Mouse (Mus musculus) erythroblast, embryonic 14.5 days (primary cell): ENCODE results near the gene Bad. TPM values are rescaled to one million over a fixed set of nuclear protein-coding genes. Genes with fewer than 3 reads are reported as not detected.

Source experiments
- H3K27me3 ChIP-seq: 2 replicates; pipeline ENCODE4 v1.6.1; 2012; ENCODE audit warnings: inconsistent platforms; ENCODE audit not compliant: control insufficient read depth
- H3K36me3 ChIP-seq: 2 replicates; pipeline ENCODE4 v1.6.1; 2012; ENCODE audit warnings: mild to moderate bottlenecking, inconsistent platforms; ENCODE audit not compliant: control insufficient read depth
- H3K4me1 ChIP-seq: 2 replicates; pipeline ENCODE4 v1.6.1; 2012; ENCODE audit warnings: inconsistent platforms; ENCODE audit not compliant: control insufficient read depth
- H3K4me3 ChIP-seq: replicated peaks from 2 replicates; pipeline ENCODE3; 2012; ENCODE audit warnings: moderate library complexity, mild to moderate bottlenecking, inconsistent platforms
- H3K9me3 ChIP-seq: 2 replicates; pipeline ENCODE4 v1.6.1; 2012; ENCODE audit warnings: low read length, inconsistent platforms, mixed read lengths; ENCODE audit not compliant: control insufficient read depth
- GATA1 ChIP-seq: IDR thresholded peaks from 2 replicates; pipeline ENCODE4 v1.6.1; 2012; ENCODE audit warnings: low read length, inconsistent platforms, mixed read lengths
- TAL1 ChIP-seq: IDR thresholded peaks from 3 replicates; pipeline ENCODE4 v1.6.1; 2012; ENCODE audit warnings: low read length, inconsistent platforms, mixed read lengths
- polyA plus RNA-seq: library from polyadenylated mRNA; stranded (reverse); fragments of >175 nt; gene quantifications from 2 replicates; pipeline ENCODE4 v1.2.3, GENCODE M21; 2012

The Bad gene
- polyA plus RNA-seq, 1 experiment: 6.1 TPM

DNA sequence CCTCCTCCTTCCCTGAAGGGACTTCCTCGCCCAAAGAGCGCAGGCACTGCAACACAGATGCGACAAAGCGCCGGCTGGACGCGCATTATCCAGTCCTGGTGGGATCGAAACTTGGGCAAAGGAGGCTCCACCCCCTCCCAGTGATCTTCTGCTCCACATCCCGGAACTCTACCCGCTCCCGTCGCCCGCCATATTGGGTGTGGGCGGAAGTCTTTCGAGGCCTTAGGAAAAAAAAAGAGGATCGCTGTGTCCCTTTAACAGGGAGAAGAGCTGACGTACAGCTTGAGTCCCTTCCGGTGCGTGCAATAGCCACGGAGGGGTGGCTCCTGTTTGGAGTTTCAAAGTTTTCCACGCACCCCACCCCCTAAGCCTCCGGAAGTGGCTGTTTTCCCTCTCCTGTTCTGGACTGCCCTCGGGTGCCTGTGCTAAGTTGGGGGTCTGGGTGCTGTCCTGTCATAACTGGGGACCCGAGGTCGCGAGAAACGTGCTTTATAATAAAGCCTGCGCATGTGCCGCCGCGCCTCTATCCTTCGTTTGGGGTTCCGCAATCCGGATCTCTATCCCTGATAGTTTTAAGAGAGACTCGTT is 9.8 kb downstream of the Bad start:
- Histone ChIP-seq H3K27me3 (no peaks in the 10 kb centered on the region), H3K9me3 (no peaks in the 10 kb centered on the region), H3K4me3 (peak overlapping the region; percentile 72), H3K36me3 (peaks cover 27% of the 10 kb centered on the region), H3K4me1 (peaks cover 54% of the 10 kb centered on the region)
- no peak for TF ChIP-seq TAL1
- no peak for TF ChIP-seq GATA1

DNA sequence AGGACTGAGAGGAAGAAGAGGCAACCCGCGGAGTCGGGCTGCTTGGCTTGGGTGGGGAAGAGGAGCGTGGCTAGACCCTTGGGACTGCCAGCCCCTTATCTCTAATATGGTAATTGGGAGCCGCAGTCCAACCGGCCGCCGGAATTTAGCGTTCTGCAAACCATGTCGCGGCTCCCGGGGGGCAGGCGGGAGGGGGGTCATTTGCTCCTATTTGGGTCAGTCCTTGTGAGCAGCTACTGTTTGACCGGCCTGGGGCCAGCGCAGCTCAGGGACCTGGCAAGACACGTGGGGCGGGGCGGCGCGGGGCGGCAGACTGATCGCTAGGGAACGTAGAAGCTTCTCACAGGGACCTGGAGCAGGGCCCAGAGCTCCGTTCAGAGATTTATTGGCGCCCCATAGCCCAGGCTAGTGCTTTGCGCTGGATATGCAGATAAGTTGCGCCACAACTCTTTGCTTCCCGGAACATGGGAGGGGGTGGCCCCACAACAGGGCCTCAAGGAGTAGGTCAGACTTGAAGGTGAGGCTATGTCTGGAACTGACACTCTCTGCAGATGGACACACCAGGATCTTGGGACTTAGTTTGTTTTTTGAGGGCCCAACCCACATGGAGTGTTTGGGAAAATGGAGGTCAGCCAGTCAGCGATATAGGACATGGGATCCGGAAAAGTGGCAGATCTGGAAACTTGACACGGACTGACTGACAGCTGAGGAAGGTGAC is 10.5 kb downstream of the Bad start:
- H3K4me1 ChIP-seq: peaks cover 53% of the 10 kb centered on the region
- H3K9me3 ChIP-seq: no peaks in the 10 kb centered on the region
- H3K27me3 ChIP-seq: no peaks in the 10 kb centered on the region
- peak overlapping the region; percentile 72 for H3K4me3 ChIP-seq
- H3K36me3 ChIP-seq: peaks cover 24% of the 10 kb centered on the region
- no peak for TF ChIP-seq TAL1
- no peak for TF ChIP-seq GATA1

DNA sequence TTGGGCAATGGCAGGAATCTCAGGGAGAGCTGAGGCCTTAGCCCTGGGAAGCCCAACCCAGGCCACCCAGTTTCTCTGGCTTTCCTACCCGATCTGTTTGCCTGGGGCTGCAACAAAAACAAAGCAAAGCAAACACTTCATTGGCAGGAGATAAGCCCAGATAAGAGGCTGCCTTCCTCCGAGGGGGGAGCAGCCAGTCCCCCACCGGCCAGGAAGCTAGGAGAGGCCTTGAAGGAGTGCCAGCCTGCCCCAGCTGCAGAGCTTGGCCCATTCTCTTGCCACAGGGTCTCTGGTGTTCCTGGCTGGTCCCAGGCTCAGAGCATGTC is 11.0 kb downstream of the Bad start:
- Histone ChIP-seq H3K9me3 (no peaks in the 10 kb centered on the region), H3K36me3 (peaks cover 27% of the 10 kb centered on the region), H3K4me3 (peak overlapping the region; percentile 72), H3K27me3 (no peaks in the 10 kb centered on the region), H3K4me1 (peaks cover 52% of the 10 kb centered on the region)
- TF ChIP-seq GATA1 (peak; percentile 34; the same call in 1 of the 2 replicates), TAL1 (no peak)

DNA sequence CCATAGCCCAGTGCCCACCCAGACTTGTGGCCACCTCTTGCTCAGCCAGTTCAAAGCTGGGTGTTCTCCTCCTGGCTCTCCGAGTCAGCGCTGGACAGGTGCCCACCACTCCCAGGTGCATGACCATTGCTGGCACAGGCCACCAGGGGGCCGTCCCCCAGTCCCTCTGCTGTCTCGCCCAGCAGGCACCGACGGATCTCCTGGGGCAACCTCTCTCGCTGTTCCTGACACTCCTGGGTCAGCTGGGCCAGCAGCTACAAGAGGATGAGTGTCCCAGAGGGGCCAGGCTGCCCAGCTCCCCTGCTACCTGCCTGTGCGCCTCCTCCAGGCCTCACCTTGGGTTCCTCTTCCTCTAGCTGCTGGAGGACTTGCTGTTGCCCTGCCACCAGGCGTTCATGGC is 12.4 kb downstream of the Bad start:
- no peaks in the 10 kb centered on the region for H3K27me3 ChIP-seq
- TF ChIP-seq TAL1 (no peak), GATA1 (no peak)
- no peak overlapping the region for H3K4me3 ChIP-seq
- peaks cover 31% of the 10 kb centered on the region for H3K36me3 ChIP-seq
- no peaks in the 10 kb centered on the region for H3K9me3 ChIP-seq
- peaks cover 49% of the 10 kb centered on the region for H3K4me1 ChIP-seq

DNA sequence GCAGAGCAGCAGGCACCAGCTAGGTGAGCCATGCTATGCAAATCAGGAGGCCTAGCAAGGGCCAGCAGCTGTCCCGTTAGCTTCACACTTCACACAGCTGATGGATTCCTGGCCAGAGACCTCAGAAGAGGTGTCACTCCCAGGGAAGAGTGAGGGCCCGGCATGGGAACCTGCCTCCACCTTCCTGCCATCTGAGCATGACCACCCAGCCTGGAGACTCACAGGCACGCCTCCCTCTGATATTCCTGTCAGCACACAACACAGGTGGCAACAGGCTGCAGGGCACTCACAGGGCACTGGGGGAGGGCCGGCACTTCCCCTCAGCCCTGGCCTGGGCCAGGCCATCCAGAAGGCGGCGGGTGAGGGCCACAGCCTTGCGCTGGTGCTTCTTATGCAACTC is 13.8 kb downstream of the Bad start:
- Histone ChIP-seq H3K4me3 (no peak overlapping the region), H3K4me1 (peaks cover 35% of the 10 kb centered on the region), H3K9me3 (no peaks in the 10 kb centered on the region), H3K27me3 (no peaks in the 10 kb centered on the region), H3K36me3 (peaks cover 35% of the 10 kb centered on the region)
- TF ChIP-seq TAL1 (no peak), GATA1 (no peak)

DNA sequence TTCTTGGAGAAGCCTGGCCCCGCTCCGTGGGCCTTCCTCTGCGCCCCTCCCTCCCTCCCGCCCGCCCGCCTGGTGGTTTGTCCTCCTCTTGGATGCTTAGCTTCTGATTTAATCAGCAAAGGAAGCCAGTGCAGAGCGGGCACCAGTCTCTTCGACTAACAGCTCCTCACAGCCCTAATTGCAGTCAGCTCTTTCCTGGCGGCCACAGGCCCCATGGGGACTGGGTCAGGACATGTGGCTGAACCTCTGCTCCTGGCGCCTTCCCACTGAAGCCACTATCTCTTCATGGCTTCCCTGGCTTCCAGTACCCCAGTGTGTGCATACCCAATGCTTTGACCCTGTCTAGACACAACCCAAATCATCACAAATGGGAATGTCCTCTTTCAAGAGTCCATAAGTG is 14.8 kb downstream of the Bad start:
- H3K4me3 ChIP-seq: no peak overlapping the region
- no peaks in the 10 kb centered on the region for H3K27me3 ChIP-seq
- H3K4me1 ChIP-seq: peaks cover 24% of the 10 kb centered on the region
- H3K9me3 ChIP-seq: no peaks in the 10 kb centered on the region
- TF ChIP-seq TAL1 (no peak), GATA1 (no peak)
- H3K36me3 ChIP-seq: peaks cover 35% of the 10 kb centered on the region

DNA sequence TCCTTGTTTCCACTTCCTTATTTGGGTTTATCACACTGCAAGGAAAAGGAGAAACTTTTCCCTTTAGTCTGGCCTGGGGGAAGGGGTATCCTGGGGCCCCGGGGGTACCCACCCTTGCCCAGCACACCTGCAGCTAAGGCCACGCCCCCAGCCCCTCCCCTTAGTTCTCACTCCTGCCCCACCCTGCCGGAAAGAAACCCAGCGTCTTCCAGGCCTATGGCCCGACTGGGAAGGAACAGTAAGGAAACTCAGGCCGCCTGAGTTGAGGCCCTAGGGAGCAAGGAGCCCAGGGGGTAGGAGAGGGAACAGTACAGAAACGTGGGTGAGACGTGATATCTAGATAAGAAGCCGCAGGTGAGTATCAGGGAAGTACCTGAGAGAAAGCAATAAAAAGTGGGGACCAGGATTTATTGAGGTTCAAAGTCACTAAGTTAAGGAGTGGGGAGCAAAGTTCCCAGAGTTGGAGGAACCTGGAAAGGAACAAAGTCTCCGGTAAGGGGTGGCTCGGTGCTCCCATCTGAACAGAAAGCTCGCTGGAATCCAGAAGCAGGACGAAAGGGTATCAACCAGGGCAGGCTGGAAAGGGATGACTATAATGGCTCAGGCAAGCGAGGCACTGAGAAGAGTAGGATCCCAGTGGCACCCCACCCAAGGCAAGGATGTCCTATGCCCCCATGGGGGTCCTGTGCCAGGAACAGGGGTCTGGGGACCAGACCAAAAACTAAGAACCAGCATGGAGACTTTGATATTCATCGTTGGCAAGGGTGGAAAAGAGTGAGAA is 27.0 kb downstream of the Bad start:
- Histone ChIP-seq H3K4me1 (peaks cover 79% of the 10 kb centered on the region), H3K36me3 (peaks cover 5% of the 10 kb centered on the region; the same call in 1 of the 2 replicates), H3K4me3 (peak overlapping the region; percentile 70), H3K9me3 (no peaks in the 10 kb centered on the region), H3K27me3 (peaks cover 20% of the 10 kb centered on the region)
- TF ChIP-seq TAL1 (no peak), GATA1 (no peak)

DNA sequence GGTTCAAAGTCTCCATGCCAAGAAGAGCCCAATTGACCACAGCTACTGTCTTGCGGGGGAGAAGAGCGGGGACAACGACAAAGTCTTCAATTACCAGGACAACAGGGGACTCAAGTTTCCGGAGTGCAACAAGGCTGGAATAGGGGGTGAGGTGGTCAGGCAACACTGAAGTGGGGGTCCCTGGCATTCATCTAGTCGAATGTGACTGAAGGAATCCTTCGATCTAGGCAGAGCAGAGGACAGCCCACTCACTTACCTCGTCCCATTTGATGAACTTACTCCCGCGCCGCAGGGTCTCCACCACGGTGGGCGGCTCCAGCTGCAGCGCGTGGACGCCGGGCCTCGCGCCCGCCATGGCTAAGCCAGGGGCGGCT is 27.6 kb downstream of the Bad start:
- TF ChIP-seq TAL1: no peak
- TF ChIP-seq GATA1: no peak
- Histone ChIP-seq H3K9me3 (no peaks in the 10 kb centered on the region), H3K4me3 (peak overlapping the region; percentile 70), H3K27me3 (peaks cover 20% of the 10 kb centered on the region), H3K36me3 (peaks cover 2% of the 10 kb centered on the region; the same call in 1 of the 2 replicates), H3K4me1 (peaks cover 83% of the 10 kb centered on the region)

DNA sequence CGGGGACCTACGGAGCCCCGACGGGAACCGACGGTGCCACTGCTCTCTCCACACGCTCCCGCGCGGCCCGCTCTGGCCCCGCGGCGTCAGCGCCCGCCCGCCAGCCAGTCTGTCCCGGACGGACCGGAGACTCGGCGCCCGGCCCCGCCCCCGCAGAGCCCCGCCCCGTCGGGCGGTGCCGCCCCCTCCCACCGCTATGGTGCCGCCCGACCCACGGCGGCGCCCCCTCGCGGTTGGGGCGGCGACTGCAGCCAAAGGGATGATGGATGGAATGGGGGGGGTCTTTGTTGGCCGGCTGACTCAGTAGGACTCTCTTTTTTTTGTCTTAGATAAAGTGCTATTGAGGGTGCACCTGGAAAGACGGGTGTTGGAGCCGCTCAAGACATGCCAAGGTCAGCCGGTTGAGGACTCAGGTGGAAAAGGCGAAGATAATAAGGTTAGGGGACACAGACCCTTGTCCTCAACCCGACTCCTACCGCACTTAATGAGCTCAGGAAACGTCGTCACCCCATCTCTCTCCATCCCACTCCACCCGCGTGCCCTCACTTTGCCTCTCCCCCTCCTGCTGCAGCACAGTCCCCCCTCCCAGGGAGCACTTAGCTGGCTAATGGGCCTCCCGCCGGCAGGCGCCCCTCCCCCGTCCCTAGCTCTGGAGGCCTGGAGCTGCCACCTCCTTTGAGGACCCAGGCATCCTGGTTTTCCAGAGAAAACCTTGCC is 28.2 kb downstream of the Bad start:
- Histone ChIP-seq H3K36me3 (no peaks in the 10 kb centered on the region; the same call in 1 of the 2 replicates), H3K4me1 (peaks cover 83% of the 10 kb centered on the region), H3K27me3 (peaks cover 20% of the 10 kb centered on the region), H3K4me3 (peak overlapping the region; percentile 70), H3K9me3 (no peaks in the 10 kb centered on the region)
- no peak for TF ChIP-seq GATA1
- TF ChIP-seq TAL1: no peak
